Mouse (Mus musculus) intestine, embryonic 16.5 days (tissue): Measurements from ENCODE around the gene AC140267.1. TPM values are rescaled to one million over a fixed set of nuclear protein-coding genes. Genes with fewer than 3 reads are reported as not detected.

ENCODE experiments used
- ATAC-seq: fragments of 200-750 bp; cut with Nextera tagmentation; 2 replicates; pipeline ENCODE4 v1.8.0; 2017; ENCODE audit warnings: moderate TSS enrichment, moderate library complexity
- H3K27ac ChIP-seq: fragments of 300-500 bp; sonication (generic); 2 replicates; pipeline ENCODE4 v1.5.1; 2014; ENCODE audit warnings: mild to moderate bottlenecking, low read length
- H3K27me3 ChIP-seq: fragments of 300-500 bp; sonication (generic); replicated peaks from 2 replicates; pipeline ENCODE4 v1.6.1; 2014; ENCODE audit warnings: low read length, control low read depth, mixed read lengths; ENCODE audit not compliant: control insufficient read depth, insufficient read depth
- H3K36me3 ChIP-seq: fragments of 300-500 bp; sonication (generic); 2 replicates; pipeline ENCODE4 v1.6.1; 2014; ENCODE audit warnings: low read length, control low read depth; ENCODE audit not compliant: control insufficient read depth, insufficient read depth
- H3K4me1 ChIP-seq: fragments of 300-500 bp; sonication (generic); 2 replicates; pipeline ENCODE4 v1.6.1; 2014; ENCODE audit warnings: low read length, control low read depth, mixed read lengths; ENCODE audit not compliant: control insufficient read depth, insufficient read depth
- H3K4me2 ChIP-seq: fragments of 300-500 bp; sonication (generic); 2 replicates; pipeline ENCODE4 v1.6.1; 2014; ENCODE audit warnings: low read depth, low read length, control low read depth
- H3K4me3 ChIP-seq: fragments of 300-500 bp; sonication (generic); 2 replicates; pipeline ENCODE4 v1.5.1; 2014; ENCODE audit warnings: mild to moderate bottlenecking, low read length
- H3K9ac ChIP-seq: fragments of 300-500 bp; sonication (generic); 2 replicates; pipeline ENCODE4 v1.6.1; 2014; ENCODE audit warnings: low read depth, low read length
- H3K9me3 ChIP-seq: fragments of 300-500 bp; sonication (generic); 2 replicates; pipeline ENCODE4 v1.6.1; 2016; ENCODE audit warnings: low read length, control low read depth; ENCODE audit not compliant: control insufficient read depth
- WGBS: fragments of 180-500 bp; shearing (Covaris S2); extraction: QIAGEN DNeasy Blood & Tissue Kit; methylation state at CpG from one replicate; pipeline ENCODE4 v1.1.7; 2014; 5-methylcytosine and 5-hydroxymethylcytosine counted together
- polyA plus RNA-seq: library from polyadenylated mRNA; unstranded; fragments of >200 nt; fragmentation: Nextera tagmentation; extraction: Ambion mirVana; gene quantifications from 2 replicates; pipeline ENCODE4 v1.2.1, GENCODE M21; 2015

AC140267.1 gene
- polyA plus RNA-seq, 1 experiment from 2014 or later: 4.1 TPM

DNA sequence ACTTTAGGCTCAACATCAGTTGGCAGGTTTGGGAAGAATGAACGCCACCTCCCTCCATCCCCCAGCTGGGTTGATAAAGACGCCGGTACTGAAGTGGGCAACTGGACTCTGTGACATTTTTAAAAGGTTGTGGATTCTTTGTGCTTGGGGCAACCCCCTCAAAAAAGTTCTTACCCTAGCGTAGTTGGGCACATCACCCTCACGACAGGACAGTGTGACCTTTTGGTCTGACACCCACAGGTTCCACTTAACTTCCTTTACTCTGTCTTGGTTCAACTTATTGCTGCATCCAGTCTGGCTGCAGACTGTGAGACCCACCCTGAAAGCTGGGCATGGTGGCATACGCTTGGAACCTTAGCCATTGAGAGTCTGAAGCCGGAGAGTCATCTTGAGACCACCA lies 11.9 kb upstream of the AC140267.1 start:
- H3K4me3 ChIP-seq: no peak overlapping the region
- H3K36me3 ChIP-seq: no peaks in the 10 kb centered on the region
- no peaks in the 10 kb centered on the region for H3K27me3 ChIP-seq

GRCm38 (mm10) chr15:80225208-80225607 lies 10.4 kb upstream of the AC140267.1 start:
- peak; percentile 80 for ATAC-seq
- no peak overlapping the region for H3K4me3 ChIP-seq
- no peaks in the 10 kb centered on the region for H3K9me3 ChIP-seq
- no peak overlapping the region for H3K27ac ChIP-seq
- no peaks in the 10 kb centered on the region for H3K27me3 ChIP-seq
- no peaks in the 10 kb centered on the region for H3K4me1 ChIP-seq
- 24% methylated on average over 9 of the region's 9 CpGs for WGBS
- H3K4me2 ChIP-seq: no peak overlapping the region
- H3K36me3 ChIP-seq: no peaks in the 10 kb centered on the region
- no peak overlapping the region for H3K9ac ChIP-seq

More for the DNA sequence above, 11.9 kb upstream of the AC140267.1 start:
- Histone ChIP-seq H3K9me3 (no peaks in the 10 kb centered on the region), H3K4me1 (peaks cover 8% of the 10 kb centered on the region), H3K9ac (no peak overlapping the region), H3K4me2 (no peak overlapping the region), H3K27ac (no peak overlapping the region)
- 93% methylated on average over 7 of the region's 7 CpGs for WGBS
- no peak for ATAC-seq

GRCm38 (mm10) chr15:80225796-80226195 lies 9.8 kb upstream of the AC140267.1 start:
- Histone ChIP-seq H3K4me2 (no peak overlapping the region), H3K4me3 (no peak overlapping the region), H3K4me1 (no peaks in the 10 kb centered on the region), H3K9ac (no peak overlapping the region), H3K27ac (no peak overlapping the region), H3K36me3 (no peaks in the 10 kb centered on the region), H3K27me3 (no peaks in the 10 kb centered on the region), H3K9me3 (no peaks in the 10 kb centered on the region)
- 46% methylated on average over 2 of the region's 2 CpGs for WGBS
- peak; percentile 70; the same call in 1 of the 2 replicates for ATAC-seq

DNA sequence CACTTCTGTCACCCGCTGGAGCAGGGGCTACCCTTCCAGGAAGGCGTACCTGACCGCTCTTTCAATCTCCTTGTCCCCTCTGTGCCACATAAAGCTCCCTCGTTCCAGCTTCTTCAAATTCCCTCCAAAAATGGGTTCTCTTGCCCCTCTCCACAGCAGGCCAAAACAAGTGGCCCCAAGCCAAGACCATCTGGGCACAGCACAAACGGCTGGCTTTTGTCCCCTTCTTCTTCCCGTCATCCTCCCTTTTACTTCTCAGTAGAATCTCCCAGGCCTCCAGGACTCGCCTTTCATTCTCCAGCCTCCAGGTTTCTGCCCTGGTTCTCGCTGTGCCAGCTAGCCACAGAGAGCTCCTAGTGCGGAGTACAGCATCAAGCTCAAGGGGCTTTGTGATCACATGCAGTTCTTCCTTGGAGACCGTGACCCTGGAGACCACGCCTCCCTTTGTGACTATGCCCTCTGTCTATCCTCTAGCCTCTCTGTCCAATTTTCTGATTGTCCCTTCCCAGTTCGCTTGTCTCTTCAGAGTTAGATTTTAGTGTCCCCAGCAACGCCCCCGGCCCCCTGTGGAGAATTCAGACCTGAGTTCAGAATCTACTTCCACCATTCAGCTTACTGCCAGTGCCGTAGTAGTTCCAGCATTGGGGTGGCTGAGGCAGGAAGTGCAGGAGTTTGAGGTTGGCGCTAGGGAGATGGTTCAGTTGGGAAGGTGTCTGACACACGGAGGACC lies 7.4 kb upstream of the AC140267.1 start:
- Histone ChIP-seq H3K27me3 (no peaks in the 10 kb centered on the region), H3K4me3 (no peak overlapping the region), H3K9ac (no peak overlapping the region), H3K27ac (no peak overlapping the region), H3K36me3 (no peaks in the 10 kb centered on the region), H3K4me2 (no peak overlapping the region), H3K9me3 (no peaks in the 10 kb centered on the region), H3K4me1 (0 out of 2 replicates have a peak, but pooled peaks cover under 1% of the 10 kb centered on the region)
- no peak for ATAC-seq
- 75% methylated on average over 17 of the region's 17 CpGs for WGBS

DNA sequence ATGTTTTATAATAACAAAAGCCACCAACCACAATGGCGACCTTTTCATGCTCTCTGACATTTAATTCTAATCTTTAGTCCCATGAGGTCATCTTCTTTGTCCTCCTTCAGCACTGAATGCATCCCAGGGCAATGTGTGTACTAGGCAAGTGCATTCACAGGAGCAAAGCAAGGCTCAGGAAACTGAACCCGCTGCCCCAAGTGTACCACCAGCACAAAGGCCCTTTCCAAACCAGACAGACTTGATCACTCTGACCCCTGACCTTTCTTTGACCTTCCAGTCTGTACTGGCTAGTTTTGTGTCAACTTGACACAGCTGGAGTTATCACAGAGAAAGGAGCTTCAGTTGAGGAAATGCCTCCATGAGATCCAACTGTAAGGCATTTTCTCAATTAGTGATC lies 3.3 kb upstream of the AC140267.1 start:
- Histone ChIP-seq H3K4me3 (no peak overlapping the region), H3K27ac (no peak overlapping the region), H3K36me3 (peaks cover 4% of the 10 kb centered on the region), H3K4me2 (no peak overlapping the region), H3K9me3 (no peaks in the 10 kb centered on the region), H3K4me1 (peaks cover 13% of the 10 kb centered on the region), H3K27me3 (no peaks in the 10 kb centered on the region), H3K9ac (no peak overlapping the region)
- 76% methylated on average over 2 of the region's 2 CpGs for WGBS
- no peak for ATAC-seq

- Histone ChIP-seq H3K27me3 (no peaks in the 10 kb centered on the region), H3K9me3 (no peaks in the 10 kb centered on the region), H3K9ac (peak overlapping the region; percentile 60; the same call in 1 of the 2 replicates), H3K4me3 (no peak overlapping the region), H3K4me2 (peak overlapping the region; percentile 51; the same call in 1 of the 2 replicates), H3K36me3 (peaks cover 4% of the 10 kb centered on the region), H3K27ac (peak overlapping the region; percentile 61), H3K4me1 (peaks cover 13% of the 10 kb centered on the region)
- 62% methylated on average over 4 of the region's 4 CpGs for WGBS
- peak; percentile 15 for ATAC-seq
Observed at GRCm38 (mm10) chr15:80233053-80233452, 2.6 kb upstream of the AC140267.1 start.

- H3K4me2 ChIP-seq: peak within 1 kb of the TSS; percentile 68
- peak; percentile 98 for ATAC-seq
- H3K27me3 ChIP-seq: no peaks in the 10 kb centered on the region
- WGBS: under 1% methylated on average over 61 of the region's 67 CpGs
- peak within 1 kb of the TSS; percentile 80 for H3K27ac ChIP-seq
- H3K9ac ChIP-seq: peak within 1 kb of the TSS; percentile 88
- peaks cover 13% of the 10 kb centered on the region for H3K4me1 ChIP-seq
- peaks cover 4% of the 10 kb centered on the region for H3K36me3 ChIP-seq
- peak within 1 kb of the TSS; percentile 98 for H3K4me3 ChIP-seq
- H3K9me3 ChIP-seq: no peaks in the 10 kb centered on the region
Observed at GRCm38 (mm10) chr15:80233733-80234509, 1.7 kb upstream of the AC140267.1 start, which contains the start of gene Mief1. TSS of gene Mief1 (plus strand) at chr15:80234018.

- no peaks in the 10 kb centered on the region for H3K27me3 ChIP-seq
- peaks cover 15% of the 10 kb centered on the region for H3K4me1 ChIP-seq
- H3K27ac ChIP-seq: no peak overlapping the region
- H3K9ac ChIP-seq: no peak overlapping the region
- H3K4me2 ChIP-seq: no peak overlapping the region
- 95% methylated on average over 12 of the region's 12 CpGs for WGBS
- peaks cover 24% of the 10 kb centered on the region for H3K36me3 ChIP-seq
- no peak for ATAC-seq
- no peaks in the 10 kb centered on the region for H3K9me3 ChIP-seq
- H3K4me3 ChIP-seq: no peak overlapping the region
Observed at GRCm38 (mm10) chr15:80248135-80248534, 12.5 kb downstream of the AC140267.1 start.

GRCm38 (mm10) chr15:80248596-80248995 lies 13.0 kb downstream of the AC140267.1 start:
- no peak for ATAC-seq
- WGBS: 95% methylated on average over 1 of the region's 1 CpGs
- Histone ChIP-seq H3K9me3 (no peaks in the 10 kb centered on the region), H3K36me3 (peaks cover 24% of the 10 kb centered on the region), H3K4me1 (peaks cover 20% of the 10 kb centered on the region), H3K4me3 (no peak overlapping the region), H3K27me3 (no peaks in the 10 kb centered on the region), H3K9ac (no peak overlapping the region), H3K27ac (no peak overlapping the region), H3K4me2 (no peak overlapping the region)
